Mouse (Mus musculus) limb, embryonic 15.5 days (tissue): ENCODE data around the gene Scly. TPM values are rescaled to one million over a fixed set of nuclear protein-coding genes. Genes with fewer than 3 reads are reported as not detected.
A peak's percentile ranks its signal among the peaks of the same experiment; 100 is the strongest.

Source experiments
- ATAC-seq: fragments of 200-750 bp; cut with Nextera tagmentation; 2 replicates; pipeline ENCODE4 v1.8.0; 2017; ENCODE audit warnings: low read depth, moderate TSS enrichment; ENCODE audit not compliant: insufficient number of reproducible peaks, low FRiP score, low TSS enrichment
- H3K27ac ChIP-seq: fragments of 300-500 bp; sonication (generic); 2 replicates; pipeline ENCODE4 v1.5.1; 2015; ENCODE audit warnings: moderate library complexity, mild to moderate bottlenecking, inconsistent platforms
- H3K27me3 ChIP-seq: fragments of 300-500 bp; sonication (generic); 2 replicates; pipeline ENCODE4 v1.6.1; 2015; ENCODE audit warnings: inconsistent platforms
- H3K36me3 ChIP-seq: fragments of 300-500 bp; sonication (generic); 2 replicates; pipeline ENCODE4 v1.6.1; 2015; ENCODE audit warnings: inconsistent platforms
- H3K4me1 ChIP-seq: fragments of 300-500 bp; sonication (generic); 2 replicates; pipeline ENCODE4 v1.6.1; 2015; ENCODE audit warnings: inconsistent platforms
- H3K4me2 ChIP-seq: fragments of 300-500 bp; sonication (generic); 2 replicates; pipeline ENCODE4 v1.6.1; 2015; ENCODE audit warnings: mild to moderate bottlenecking, inconsistent platforms
- H3K4me3 ChIP-seq: fragments of 300-500 bp; sonication (generic); 2 replicates; pipeline ENCODE4 v1.5.1; 2015; ENCODE audit warnings: mild to moderate bottlenecking, inconsistent platforms
- H3K9ac ChIP-seq: fragments of 300-500 bp; sonication (generic); 2 replicates; pipeline ENCODE4 v1.6.1; 2015; ENCODE audit warnings: inconsistent platforms
- H3K9me3 ChIP-seq: fragments of 300-500 bp; sonication (generic); 2 replicates; pipeline ENCODE4 v1.6.1; 2016; ENCODE audit warnings: inconsistent platforms
- WGBS: fragments of 180-500 bp; shearing (Covaris S2); methylation state at CpG from one replicate; pipeline ENCODE4 v1.1.7; 2015; 5-methylcytosine and 5-hydroxymethylcytosine counted together
- polyA plus RNA-seq: library from polyadenylated mRNA; unstranded; fragments of >200 nt; fragmentation: Nextera tagmentation; extraction: Ambion mirVana; gene quantifications from 2 replicates; pipeline ENCODE4 v1.2.1, GENCODE M21; 2015

Scly gene
- polyA plus RNA-seq, 1 experiment from 2014 or later: 12.7 TPM

DNA sequence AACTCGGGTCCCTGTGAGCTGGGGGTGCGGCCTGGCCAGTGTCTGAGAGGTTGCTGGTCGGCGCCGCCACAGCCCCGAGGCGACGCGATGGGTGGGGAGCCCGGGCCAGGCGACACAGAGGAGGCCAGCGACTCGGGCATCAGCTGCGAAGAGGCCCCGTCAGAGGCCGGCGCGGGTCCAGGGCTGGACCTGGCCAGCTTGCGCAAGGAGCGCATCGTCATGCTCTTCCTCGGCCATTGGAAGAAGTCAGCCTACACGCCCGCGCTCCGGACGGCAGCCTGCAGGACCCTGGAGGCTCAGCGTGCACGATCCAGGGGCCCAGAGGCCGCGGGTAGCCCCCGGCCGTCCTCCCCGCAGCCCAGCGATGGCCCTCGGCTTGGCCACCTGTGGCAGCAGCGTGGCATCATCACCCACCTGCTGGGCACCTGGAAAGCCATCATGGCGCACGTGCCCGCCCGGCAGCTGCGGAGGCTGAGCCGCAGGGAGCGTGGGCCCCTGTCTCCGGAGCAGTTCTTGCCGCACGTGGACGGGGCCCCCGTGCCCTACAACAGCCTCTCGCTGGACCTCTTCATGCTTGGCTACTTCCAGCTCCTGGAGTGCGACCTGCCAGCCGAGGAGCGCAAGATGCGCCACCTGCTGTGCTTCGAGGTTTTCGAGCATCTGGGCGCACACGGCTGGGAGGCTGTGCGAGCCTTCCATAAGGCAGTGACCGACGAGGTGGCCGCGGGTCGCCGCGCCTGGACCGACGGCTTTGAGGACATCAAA is 47.0 kb downstream of the Scly start:
- H3K9ac ChIP-seq: no peak overlapping the region
- no peaks in the 10 kb centered on the region for H3K9me3 ChIP-seq
- H3K27me3 ChIP-seq: peaks cover 52% of the 10 kb centered on the region
- peak overlapping the region; percentile 38 for H3K4me2 ChIP-seq
- no peaks in the 10 kb centered on the region for H3K36me3 ChIP-seq
- H3K27ac ChIP-seq: no peak overlapping the region
- H3K4me1 ChIP-seq: peaks cover 16% of the 10 kb centered on the region
- H3K4me3 ChIP-seq: peak overlapping the region; percentile 21
- ATAC-seq: no peak
- 4% methylated on average over 61 of the region's 68 CpGs for WGBS

DNA sequence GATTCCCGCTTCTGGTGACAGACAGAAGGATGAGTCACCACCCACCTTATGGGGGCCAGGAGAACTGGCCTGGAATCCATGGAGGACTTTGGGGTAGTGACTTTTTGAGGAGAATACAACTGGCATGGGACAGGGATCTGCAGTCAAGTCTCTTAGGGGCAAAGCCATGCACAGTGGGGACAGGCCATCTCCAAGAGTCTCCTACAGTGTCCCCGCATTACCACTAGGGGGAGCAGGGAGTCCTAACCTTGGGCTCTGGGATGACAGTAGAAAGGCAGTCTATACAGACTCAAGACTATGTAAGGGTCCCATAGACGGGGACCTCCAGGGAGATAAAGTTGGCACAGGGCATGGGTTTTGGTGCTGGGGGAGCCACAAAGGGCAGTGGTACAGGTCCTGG is 48.8 kb downstream of the Scly start:
- Histone ChIP-seq H3K27ac (no peak overlapping the region), H3K4me1 (peaks cover 19% of the 10 kb centered on the region), H3K27me3 (peaks cover 46% of the 10 kb centered on the region), H3K9ac (no peak overlapping the region), H3K9me3 (no peaks in the 10 kb centered on the region), H3K4me3 (no peak overlapping the region), H3K4me2 (no peak overlapping the region), H3K36me3 (no peaks in the 10 kb centered on the region)
- ATAC-seq: no peak
- 33% methylated on average over 3 of the region's 3 CpGs for WGBS

DNA sequence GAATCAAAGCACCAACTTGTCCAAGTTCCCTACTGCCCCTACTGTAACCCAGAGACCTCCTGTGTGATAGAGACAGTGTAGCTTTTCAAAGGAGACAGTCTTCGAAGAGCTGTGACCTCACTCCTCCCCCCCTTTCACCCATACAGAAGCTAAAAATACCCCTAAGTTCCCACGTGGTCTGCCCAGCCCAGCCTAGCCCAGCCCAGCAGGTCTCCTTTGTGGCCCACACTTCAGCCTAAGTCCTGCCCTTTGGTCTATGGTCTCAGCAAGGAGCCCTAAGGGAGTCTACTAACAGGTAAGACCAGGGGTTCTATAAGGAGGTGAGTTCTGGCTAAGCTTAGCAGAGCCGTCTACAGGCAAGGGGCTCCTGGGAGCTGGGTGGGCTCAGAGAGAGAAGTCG is 52.7 kb downstream of the Scly start, which contains the start of gene Klhl30:
Klhl30 (plus strand) TSS at position 176 of the 400 bp plus-strand sequence.
- Histone ChIP-seq H3K4me3 (no peak within 1 kb of the TSS), H3K4me1 (0 out of 2 replicates have a peak, but pooled peaks cover 2% of the 10 kb centered on the region), H3K27me3 (peaks cover 11% of the 10 kb centered on the region), H3K36me3 (no peaks in the 10 kb centered on the region), H3K4me2 (no peak within 1 kb of the TSS), H3K9me3 (no peaks in the 10 kb centered on the region), H3K9ac (no peak within 1 kb of the TSS), H3K27ac (no peak within 1 kb of the TSS)
- ATAC-seq: no peak
- WGBS: 60% methylated on average over 4 of the region's 4 CpGs

DNA sequence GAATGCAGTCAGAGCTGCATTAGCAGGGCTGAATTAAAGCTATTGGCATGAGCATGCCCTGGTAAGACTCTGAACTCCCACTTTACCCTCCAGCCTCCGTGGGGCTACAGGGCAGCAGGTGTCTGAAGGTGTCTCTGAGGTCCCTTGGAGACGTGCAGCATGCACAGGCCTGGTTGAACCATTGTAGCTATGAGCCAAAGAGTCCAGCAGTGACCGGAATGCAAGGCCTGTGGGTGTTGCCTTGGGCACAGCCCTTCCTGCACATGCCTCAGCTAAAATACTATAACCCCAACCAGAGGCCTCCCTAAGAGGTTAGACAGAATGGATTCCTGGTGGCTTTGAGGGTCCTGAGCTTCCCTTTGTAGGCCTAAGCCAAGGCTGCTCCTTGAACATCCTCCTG is 53.1 kb downstream of the Scly start:
- no peak overlapping the region for H3K4me2 ChIP-seq
- H3K4me1 ChIP-seq: 0 out of 2 replicates have a peak, but pooled peaks cover 2% of the 10 kb centered on the region
- no peak for ATAC-seq
- H3K4me3 ChIP-seq: no peak overlapping the region
- no peak overlapping the region for H3K9ac ChIP-seq
- peaks cover 7% of the 10 kb centered on the region for H3K27me3 ChIP-seq
- WGBS: 78% methylated on average over 3 of the region's 3 CpGs
- no peaks in the 10 kb centered on the region for H3K9me3 ChIP-seq
- H3K27ac ChIP-seq: no peak overlapping the region
- no peaks in the 10 kb centered on the region for H3K36me3 ChIP-seq

DNA sequence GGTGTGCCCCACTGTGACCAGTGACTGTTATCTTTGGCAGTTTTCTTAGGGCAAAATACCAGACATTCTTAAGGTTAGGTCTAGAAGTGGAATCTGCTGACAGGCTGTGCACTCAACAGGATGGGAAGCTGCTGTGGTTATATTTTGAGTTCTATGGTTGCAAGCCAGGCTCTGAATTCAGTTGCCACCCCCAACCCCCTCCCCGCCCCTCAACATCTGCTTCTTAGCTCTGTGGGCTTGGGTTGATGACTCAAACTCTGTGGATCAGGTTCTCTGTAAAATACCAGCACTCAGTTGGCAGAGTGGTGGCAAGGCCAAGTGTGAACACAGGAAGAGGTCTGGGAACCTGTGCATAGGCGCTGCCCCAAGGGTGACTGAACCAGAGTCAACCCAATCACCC is 54.1 kb downstream of the Scly start:
- no peaks in the 10 kb centered on the region for H3K36me3 ChIP-seq
- H3K27ac ChIP-seq: no peak overlapping the region
- no peak overlapping the region for H3K4me3 ChIP-seq
- H3K9ac ChIP-seq: no peak overlapping the region
- no peaks in the 10 kb centered on the region for H3K9me3 ChIP-seq
- 80% methylated on average over 2 of the region's 2 CpGs for WGBS
- 0 out of 2 replicates have a peak, but pooled peaks cover 2% of the 10 kb centered on the region for H3K4me1 ChIP-seq
- no peak overlapping the region for H3K4me2 ChIP-seq
- H3K27me3 ChIP-seq: no peaks in the 10 kb centered on the region
- ATAC-seq: no peak

DNA sequence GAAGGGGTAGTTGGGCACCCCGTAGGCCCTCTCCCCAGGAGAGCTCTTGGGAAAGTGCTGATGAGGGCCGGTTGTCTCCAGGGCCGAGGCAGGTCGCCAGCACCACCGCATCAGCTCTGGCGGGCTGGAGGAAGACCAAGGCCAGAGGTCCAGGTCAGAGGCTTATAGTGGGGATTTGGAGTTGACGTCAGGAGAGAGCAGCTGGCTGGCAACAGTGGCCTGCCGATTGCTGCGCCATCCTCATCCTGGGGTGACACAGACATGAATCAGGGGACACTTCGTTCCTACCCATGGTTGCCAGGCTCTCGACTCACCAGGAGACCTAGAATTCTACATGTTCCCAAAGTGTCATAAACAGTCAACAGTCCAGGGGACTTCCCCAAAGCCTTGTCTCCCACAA is 58.0 kb downstream of the Scly start:
- H3K27me3 ChIP-seq: no peaks in the 10 kb centered on the region
- H3K9ac ChIP-seq: no peak overlapping the region
- no peaks in the 10 kb centered on the region for H3K9me3 ChIP-seq
- no peak for ATAC-seq
- no peaks in the 10 kb centered on the region for H3K36me3 ChIP-seq
- 0 out of 2 replicates have a peak, but pooled peaks cover 2% of the 10 kb centered on the region for H3K4me1 ChIP-seq
- 84% methylated on average over 11 of the region's 11 CpGs for WGBS
- H3K4me3 ChIP-seq: no peak overlapping the region
- no peak overlapping the region for H3K4me2 ChIP-seq
- no peak overlapping the region for H3K27ac ChIP-seq

DNA sequence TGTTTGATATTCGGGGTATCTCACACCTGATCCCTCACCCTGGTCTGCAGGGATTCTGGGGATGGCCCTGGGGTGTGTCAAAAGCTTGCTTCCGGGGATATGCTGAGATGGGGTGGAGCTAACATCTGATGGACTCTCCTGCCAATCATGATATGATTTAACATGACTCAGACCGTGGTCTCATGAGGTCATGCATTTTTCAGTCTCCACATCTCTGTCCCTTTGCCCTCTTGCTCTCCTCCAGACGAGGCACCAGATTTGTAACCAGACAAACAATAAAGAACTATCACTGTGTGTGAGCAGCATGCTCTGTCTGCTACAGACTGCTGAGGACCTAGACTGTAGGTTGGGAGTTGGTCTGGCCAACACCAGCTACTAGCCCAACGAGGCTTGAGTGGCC is 64.0 kb downstream of the Scly start:
- no peak overlapping the region for H3K9ac ChIP-seq
- 76% methylated on average over 5 of the region's 5 CpGs for WGBS
- H3K4me1 ChIP-seq: peaks cover 16% of the 10 kb centered on the region
- H3K4me3 ChIP-seq: no peak overlapping the region
- ATAC-seq: no peak
- H3K4me2 ChIP-seq: no peak overlapping the region
- H3K36me3 ChIP-seq: no peaks in the 10 kb centered on the region
- H3K27ac ChIP-seq: no peak overlapping the region
- no peaks in the 10 kb centered on the region for H3K9me3 ChIP-seq
- 0 out of 2 replicates have a peak, but pooled peaks cover 6% of the 10 kb centered on the region for H3K27me3 ChIP-seq

DNA sequence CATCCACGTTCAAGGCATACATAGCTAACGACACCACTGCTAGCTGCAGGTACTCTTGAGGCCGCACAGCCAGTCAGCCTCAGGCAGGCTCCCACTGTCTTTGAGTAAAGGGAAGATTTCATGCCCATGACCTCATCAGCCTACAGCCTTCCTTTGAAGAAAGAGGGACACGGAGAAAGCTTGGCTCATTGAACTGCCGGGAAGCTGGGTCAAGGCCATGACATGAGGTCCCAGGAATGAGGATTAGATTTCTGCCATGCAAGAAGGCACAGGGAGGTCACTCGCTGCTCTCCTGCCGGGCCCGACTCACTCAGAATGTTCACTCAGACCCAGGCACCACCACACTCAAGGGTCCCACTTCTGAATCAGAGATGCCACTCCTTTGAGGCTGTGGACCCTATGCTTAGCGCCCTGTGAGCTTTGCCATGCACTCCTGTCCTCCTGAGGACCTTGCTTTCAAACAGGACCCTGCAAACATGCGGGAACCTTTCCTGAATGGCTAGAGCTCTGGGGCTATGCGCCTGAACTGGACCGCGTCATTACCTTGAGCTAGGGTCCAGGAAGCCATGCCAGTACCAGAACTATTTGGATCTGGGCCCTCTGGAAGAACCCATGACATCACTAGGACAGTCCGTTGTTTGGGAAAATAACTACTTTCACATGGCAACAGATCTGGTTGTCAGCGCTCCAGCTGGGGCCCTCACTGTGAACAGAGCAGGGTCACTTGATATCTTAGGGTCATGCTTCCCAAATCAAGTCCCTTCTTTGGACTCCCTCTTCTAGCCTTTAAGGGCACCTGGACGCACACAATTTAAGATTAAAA is 66.9 kb downstream of the Scly start:
- Histone ChIP-seq H3K4me1 (peaks cover 17% of the 10 kb centered on the region), H3K9ac (no peak overlapping the region), H3K9me3 (no peaks in the 10 kb centered on the region), H3K27me3 (0 out of 2 replicates have a peak, but pooled peaks cover 6% of the 10 kb centered on the region), H3K4me3 (no peak overlapping the region), H3K36me3 (peaks cover 2% of the 10 kb centered on the region), H3K4me2 (no peak overlapping the region), H3K27ac (no peak overlapping the region)
- no peak for ATAC-seq
- 92% methylated on average over 16 of the region's 16 CpGs for WGBS

DNA sequence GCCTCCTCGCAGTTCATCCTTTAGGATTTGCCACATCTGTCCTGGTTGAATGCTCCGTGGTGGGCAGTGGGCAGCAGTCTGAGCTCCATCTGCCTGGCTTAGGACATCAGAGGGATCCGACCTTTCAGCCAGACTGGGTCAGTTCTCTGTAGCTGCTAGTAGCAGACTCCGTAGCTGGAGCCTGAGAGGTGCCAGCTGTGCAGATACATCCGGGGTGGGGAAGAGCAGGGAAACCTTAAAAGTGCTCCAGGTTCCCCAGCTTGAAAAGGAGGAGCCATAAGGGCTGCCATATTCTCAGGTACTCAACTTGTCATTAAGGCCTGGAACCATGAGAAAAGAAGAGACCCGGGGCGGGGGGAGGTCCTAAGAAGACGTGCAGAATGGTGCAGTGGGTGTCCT is 67.7 kb downstream of the Scly start:
- whole genome bisulfite sequencing: 35% methylated on average over 8 of the region's 8 CpGs
- H3K4me1 ChIP-seq: peaks cover 17% of the 10 kb centered on the region
- peak overlapping the region; percentile 96 for H3K4me2 ChIP-seq
- no peak overlapping the region for H3K27ac ChIP-seq
- peak overlapping the region; percentile 48 for H3K4me3 ChIP-seq
- peak overlapping the region; percentile 48; the same call in 1 of the 2 replicates for H3K9ac ChIP-seq
- peaks cover 10% of the 10 kb centered on the region for H3K36me3 ChIP-seq
- no peak for ATAC-seq
- no peaks in the 10 kb centered on the region for H3K9me3 ChIP-seq
- 0 out of 2 replicates have a peak, but pooled peaks cover 6% of the 10 kb centered on the region for H3K27me3 ChIP-seq

DNA sequence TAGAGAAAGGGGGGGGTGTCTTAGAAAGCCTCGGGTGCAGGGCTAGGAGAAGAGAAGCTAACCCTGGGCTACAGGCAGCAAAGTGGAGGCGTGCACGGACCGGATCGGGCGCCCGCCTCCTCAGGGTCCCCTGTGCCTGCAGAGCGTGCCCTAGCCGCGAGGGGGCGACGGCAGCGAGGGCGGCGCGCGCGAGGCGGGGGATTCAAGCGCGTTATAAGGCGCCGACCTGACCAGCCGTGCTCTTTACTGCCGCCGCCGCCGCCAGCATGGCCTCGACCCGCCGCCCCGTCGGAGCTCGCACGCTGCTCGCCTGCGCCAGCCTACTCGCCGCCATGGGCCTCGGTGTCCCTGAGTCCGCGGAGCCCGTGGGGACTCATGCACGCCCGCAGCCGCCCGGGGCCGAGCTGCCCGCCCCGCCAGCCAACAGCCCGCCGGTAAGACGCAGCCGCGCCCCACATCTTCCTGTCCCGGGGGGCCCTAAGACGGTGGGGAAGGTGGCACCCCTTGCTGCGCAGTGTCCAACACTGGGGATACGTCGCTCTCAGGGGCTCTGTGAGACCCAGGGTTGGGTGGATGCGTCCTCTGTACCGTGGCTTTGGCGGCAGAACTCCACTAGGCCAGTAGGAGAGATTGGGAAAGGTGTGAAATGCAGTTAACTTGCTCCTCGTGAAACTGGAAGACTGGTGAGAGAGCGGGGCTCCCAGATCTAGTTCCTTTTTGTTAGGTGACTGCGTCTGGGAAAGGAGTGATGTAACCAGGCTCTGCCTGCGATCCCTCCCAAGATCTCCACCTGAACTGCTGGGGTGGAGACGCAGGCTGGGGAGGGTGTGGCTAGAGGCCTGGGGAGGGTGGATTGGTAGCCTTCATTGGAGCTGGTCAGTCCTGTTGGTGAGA is 68.3 kb downstream of the Scly start, which contains the start of gene Erfe:
Erfe (plus strand) TSS at position 216 of the 894 bp plus-strand sequence.
- peak within 1 kb of the TSS; percentile 48 for H3K4me3 ChIP-seq
- H3K9me3 ChIP-seq: no peaks in the 10 kb centered on the region
- under 1% methylated on average over 65 of the region's 68 CpGs for WGBS
- ATAC-seq: no peak
- H3K4me2 ChIP-seq: peak within 1 kb of the TSS; percentile 96
- H3K9ac ChIP-seq: peak within 1 kb of the TSS; percentile 48
- H3K27ac ChIP-seq: peak within 1 kb of the TSS; percentile 50; the same call in 1 of the 2 replicates
- H3K36me3 ChIP-seq: peaks cover 16% of the 10 kb centered on the region
- peaks cover 17% of the 10 kb centered on the region for H3K4me1 ChIP-seq
- H3K27me3 ChIP-seq: 0 out of 2 replicates have a peak, but pooled peaks cover 6% of the 10 kb centered on the region

DNA sequence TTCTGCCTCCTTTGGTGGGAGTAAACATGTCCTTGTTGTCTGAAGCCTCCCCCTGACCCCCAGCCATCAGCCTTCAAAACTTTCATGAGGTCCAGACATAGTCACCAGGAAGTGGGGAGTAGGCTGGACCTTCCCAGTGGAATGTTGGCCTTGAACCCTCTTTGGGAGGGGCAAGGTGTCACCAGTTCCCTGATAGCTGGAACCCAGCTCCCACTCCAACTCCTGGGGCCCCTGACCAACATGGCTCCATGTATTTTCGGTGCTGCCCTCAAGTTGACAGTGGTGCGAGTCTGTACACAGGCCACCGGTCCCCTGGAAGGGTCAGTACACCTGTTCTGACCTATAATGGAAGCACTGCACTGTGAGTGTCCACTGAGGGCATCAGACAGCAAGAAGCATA is 69.2 kb downstream of the Scly start:
- no peak overlapping the region for H3K27ac ChIP-seq
- no peaks in the 10 kb centered on the region for H3K9me3 ChIP-seq
- H3K4me1 ChIP-seq: peaks cover 17% of the 10 kb centered on the region
- 0 out of 2 replicates have a peak, but pooled peaks cover 6% of the 10 kb centered on the region for H3K27me3 ChIP-seq
- ATAC-seq: no peak
- no peak overlapping the region for H3K4me3 ChIP-seq
- H3K4me2 ChIP-seq: 0 out of 2 replicates have a peak overlapping the region, but pooled peaks have one; percentile 96
- 98% methylated on average over 3 of the region's 3 CpGs for WGBS
- peaks cover 25% of the 10 kb centered on the region for H3K36me3 ChIP-seq
- H3K9ac ChIP-seq: no peak overlapping the region
